23 mouse cellular contexts compared by ENCODE assay signal in the genomic region with DNA sequence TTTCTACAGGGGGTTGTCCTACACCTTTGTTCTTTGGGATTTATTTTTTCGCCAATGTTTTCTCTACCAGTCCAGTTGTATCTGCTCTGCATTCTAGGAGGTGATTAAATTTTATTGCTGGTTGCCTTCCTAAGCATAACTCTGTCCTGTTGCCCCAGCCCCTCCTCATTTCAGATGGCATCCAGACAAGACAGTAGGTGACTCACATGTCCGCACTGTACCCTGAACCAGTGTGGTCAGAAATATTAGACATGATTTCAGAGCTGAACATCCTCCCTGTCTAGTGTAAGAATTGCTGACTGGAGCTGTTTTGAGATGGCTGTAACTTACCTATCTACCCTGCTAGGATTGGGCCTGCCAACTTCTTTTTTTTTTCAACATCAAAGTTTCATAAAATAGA. TPM values are rescaled to one million over a fixed set of nuclear protein-coding genes. Genes with fewer than 3 reads are reported as not detected.
DNase-seq lines count a peak whose midpoint lies in the region; ATAC-seq and TF ChIP-seq lines count a peak whose summit lies in the region.
"Had no signal": no experiment of that assay in that cellular context is flagged by ENCODE, and none has a peak within 500 bp of the region (broad histone marks: within the 10 kb centered on the region; RNA-seq: fewer than 3 reads in every experiment).

No protein-coding gene starts in this region.

- no peak overlapping the region for H3ac ChIP-seq in myocyte (ENCODE audit: control insufficient read depth, insufficient read length)

- no peaks in the 10 kb centered on the region for H3K27me3 ChIP-seq in forebrain, embryonic 15.5 days
- no peaks in the 10 kb centered on the region for H3K27me3 ChIP-seq in forebrain, embryonic 10.5 days (ENCODE audit: poor library complexity, severe bottlenecking)
- H3K27me3 ChIP-seq in midbrain, embryonic 10.5 days (ENCODE audit: low read depth, poor library complexity, severe bottlenecking), result no peaks in the 10 kb centered on the region
- H3K27me3 ChIP-seq in midbrain, embryonic 16.5 days (ENCODE audit: control insufficient read depth, insufficient read depth, low read depth, low read length), result no peaks in the 10 kb centered on the region
- no peaks in the 10 kb centered on the region for H3K27me3 ChIP-seq in myocyte (ENCODE audit: control insufficient read depth, insufficient read depth, insufficient read length)
- H3K27me3 ChIP-seq: CH12.LX; embryonic facial prominence, embryonic 12.5 days; forebrain, embryonic 12.5 days had no signal

- H3K27ac ChIP-seq in forebrain, embryonic 15.5 days (replicated peaks), result peak overlapping the region; percentile 62; the same call in 1 of the 2 replicates
- H3K27ac ChIP-seq in forebrain, embryonic 10.5 days, result no peak overlapping the region
- H3K27ac ChIP-seq in midbrain, embryonic 10.5 days (replicated peaks), result peak overlapping the region; percentile 67
- H3K27ac ChIP-seq in midbrain, embryonic 16.5 days (ENCODE audit: low read length), result no peak overlapping the region
- H3K27ac ChIP-seq: embryonic facial prominence, embryonic 10.5 days; embryonic facial prominence, embryonic 12.5 days; forebrain, embryonic 12.5 days had no signal

- ATAC-seq in forebrain, embryonic 15.5 days (replicated peaks), result no peak
- ATAC-seq in midbrain, embryonic 16.5 days, result no peak
- ATAC-seq: activated CD4-positive, CD25-positive, alpha-beta regulatory T cell, adult 4 months; CD4-positive, CD25-positive, alpha-beta regulatory T cell, adult 4 months; forebrain, postnatal 0 days had no signal

- DNase-seq in forebrain, embryonic 10.5 days (ENCODE audit: extremely low spot score, low spot score), result no peak
- DNase-seq in midbrain, embryonic 10.5 days (ENCODE audit: low spot score), result no peak
- peak; percentile 76 for DNase-seq in Muller cell, postnatal 12 days (ENCODE audit: inconsistent ontology term)
- DNase-seq in lung, postnatal 36 days, result no peak
- DNase-seq: adrenal gland, adult 8-10 months; adrenal gland, postnatal 14 days; B cell, adult 2 months; cerebellum, adult 11-12 months; cerebellum, adult 2 months; cerebellum, adult 9-10 months; cerebellum, postnatal 10 days; cerebellum, postnatal 25 days; forebrain, postnatal 0 days had no signal

- no peaks in the 10 kb centered on the region for H3K9me3 ChIP-seq in forebrain, embryonic 15.5 days
- no peaks in the 10 kb centered on the region for H3K9me3 ChIP-seq in forebrain, embryonic 10.5 days
- no peaks in the 10 kb centered on the region for H3K9me3 ChIP-seq in midbrain, embryonic 10.5 days (replicated peaks)
- no peaks in the 10 kb centered on the region for H3K9me3 ChIP-seq in midbrain, embryonic 16.5 days (replicated peaks; ENCODE audit: control insufficient read depth, low read length, poor library complexity, severe bottlenecking)
- H3K9me3 ChIP-seq: embryonic facial prominence, embryonic 10.5 days; embryonic facial prominence, embryonic 12.5 days; forebrain, embryonic 12.5 days; G1E had no signal

- H3K4me1 ChIP-seq in forebrain, embryonic 15.5 days, result peaks cover 8% of the 10 kb centered on the region
- peaks cover 18% of the 10 kb centered on the region for H3K4me1 ChIP-seq in forebrain, embryonic 10.5 days
- H3K4me1 ChIP-seq in midbrain, embryonic 10.5 days, result peaks cover 26% of the 10 kb centered on the region
- H3K4me1 ChIP-seq in midbrain, embryonic 16.5 days (ENCODE audit: control insufficient read depth, insufficient read depth, low read length), result peaks cover 9% of the 10 kb centered on the region; the same call in 1 of the 2 replicates

- 91% methylated on average over 2 of the region's 2 CpGs for WGBS in forebrain, embryonic 15.5 days
- WGBS in forebrain, embryonic 10.5 days, result 90% methylated on average over 2 of the region's 2 CpGs
- 92% methylated on average over 2 of the region's 2 CpGs for WGBS in midbrain, embryonic 10.5 days
- 87% methylated on average over 2 of the region's 2 CpGs for WGBS in midbrain, embryonic 16.5 days

- no peak overlapping the region for H3K4me3 ChIP-seq in forebrain, embryonic 15.5 days
- no peak overlapping the region for H3K4me3 ChIP-seq in forebrain, embryonic 10.5 days
- H3K4me3 ChIP-seq in midbrain, embryonic 10.5 days, result no peak overlapping the region
- H3K4me3 ChIP-seq in midbrain, embryonic 16.5 days (ENCODE audit: low read depth, low read length), result no peak overlapping the region
- H3K4me3 ChIP-seq in myocyte, result no peak overlapping the region
- H3K4me3 ChIP-seq: embryonic facial prominence, embryonic 10.5 days; embryonic facial prominence, embryonic 12.5 days; forebrain, embryonic 12.5 days had no signal

- no peak for TF ChIP-seq POLR2A in myocyte (IDR thresholded peaks at IDR 0.05; ENCODE audit: insufficient read length, low read depth)

- no peaks in the 10 kb centered on the region for H3K36me3 ChIP-seq in forebrain, embryonic 15.5 days
- no peaks in the 10 kb centered on the region for H3K36me3 ChIP-seq in forebrain, embryonic 10.5 days (replicated peaks)
- no peaks in the 10 kb centered on the region for H3K36me3 ChIP-seq in midbrain, embryonic 10.5 days
- H3K36me3 ChIP-seq in midbrain, embryonic 16.5 days (ENCODE audit: control insufficient read depth, insufficient read depth, low read length), result no peaks in the 10 kb centered on the region
- no peaks in the 10 kb centered on the region for H3K36me3 ChIP-seq in myocyte (ENCODE audit: control insufficient read depth, insufficient read depth)
- H3K36me3 ChIP-seq: embryonic facial prominence, embryonic 10.5 days; embryonic facial prominence, embryonic 12.5 days; forebrain, embryonic 12.5 days; G1E had no signal

- H3K79me2 ChIP-seq in myocyte (ENCODE audit: control insufficient read depth, insufficient read depth), result no peaks in the 10 kb centered on the region

- no peak overlapping the region for H3K4me2 ChIP-seq in forebrain, embryonic 15.5 days (replicated peaks)
- no peak overlapping the region for H3K4me2 ChIP-seq in midbrain, embryonic 16.5 days (ENCODE audit: low read length)
- H3K4me2 ChIP-seq in myocyte (ENCODE audit: low read depth), result peak overlapping the region; percentile 37
- H3K4me2 ChIP-seq: embryonic facial prominence, embryonic 12.5 days; forebrain, embryonic 12.5 days had no signal

- no peak overlapping the region for H3K9ac ChIP-seq in forebrain, embryonic 15.5 days (replicated peaks)
- no peak overlapping the region for H3K9ac ChIP-seq in midbrain, embryonic 16.5 days (ENCODE audit: low read depth, low read length)
- H3K9ac ChIP-seq: embryonic facial prominence, embryonic 12.5 days; forebrain, embryonic 12.5 days; forebrain, postnatal 0 days had no signal

TF ChIP-seq in myocyte, 11 proteins besides CTCF, POLR2A, EP300 and RAD21:
- TF ChIP-seq USF1 (IDR thresholded peaks at IDR 0.05; ENCODE audit: low read depth) (no peak), MYOG (IDR thresholded peaks at IDR 0.05; ENCODE audit: control insufficient read depth in 1 of 3, insufficient read depth in 1 of 3, insufficient read length in 2 of 3, low read depth in 2 of 3) (no peak), SRF (IDR thresholded peaks at IDR 0.05; ENCODE audit: control insufficient read depth, insufficient read length, low read depth) (no peak), REST (IDR thresholded peaks at IDR 0.05; ENCODE audit: insufficient read depth, insufficient read length) (no peak), POLR2AphosphoS2 (IDR thresholded peaks at IDR 0.05; ENCODE audit: insufficient read length, low read depth) (no peak), MAX (IDR thresholded peaks at IDR 0.05; ENCODE audit: low read depth) (no peak), TCF3 (IDR thresholded peaks at IDR 0.05; ENCODE audit: insufficient read length, low read depth) (no peak), TCF12 (IDR thresholded peaks at IDR 0.05; ENCODE audit: insufficient read depth, poor library complexity, severe bottlenecking) (no peak)

RNA-seq across cellular contexts. Expression of a gene that starts 40.9 kb away (rescaled TPM):
- 21.4 and 21.7 TPM in 2 replicates for polyA plus RNA-seq in forebrain, embryonic 15.5 days (2015; fragmentation: Nextera tagmentation; extraction: Ambion mirVana)
- polyA plus RNA-seq in forebrain, embryonic 10.5 days (2016; fragmentation: Nextera tagmentation; extraction: Ambion mirVana), result 10.9 and 12.1 TPM in 2 replicates
- 8.5 and 11.0 TPM in 2 replicates for polyA plus RNA-seq in midbrain, embryonic 10.5 days (2016; fragmentation: Nextera tagmentation; extraction: Ambion mirVana)
- polyA plus RNA-seq in midbrain, embryonic 16.5 days (2015; fragmentation: Nextera tagmentation; extraction: Ambion mirVana), result 8.4 and 10.3 TPM in 2 replicates
- 4.0 TPM for polyA plus RNA-seq in myocyte (2012; fragmentation: generic; extraction: Trizol)
- polyA plus RNA-seq: G1E had no signal

Comparison
In these comparisons a context has a peak if more than half of its experiments do, and no peak if none do; other contexts are left out.
1. H3K27ac ChIP-seq: peak in forebrain, embryonic 15.5 days (single experiment) and midbrain, embryonic 10.5 days (single experiment); none in forebrain, embryonic 10.5 days (single experiment) and midbrain, embryonic 16.5 days (single experiment).